Mouse (Mus musculus): ENCODE results near the gene C2cd2l. TPM values are rescaled to one million over a fixed set of nuclear protein-coding genes. Genes with fewer than 3 reads are reported as not detected.
"Not testable (repeated sequence)": the region's sequence is repeated elsewhere in the genome, so short reads cannot be mapped to it uniquely, and the experiment has no call there.

C2cd2l gene
- total and polyA plus RNA-seq, 2 experiments from 2014 or later, result 22.6 to 57.1 TPM

DNA sequence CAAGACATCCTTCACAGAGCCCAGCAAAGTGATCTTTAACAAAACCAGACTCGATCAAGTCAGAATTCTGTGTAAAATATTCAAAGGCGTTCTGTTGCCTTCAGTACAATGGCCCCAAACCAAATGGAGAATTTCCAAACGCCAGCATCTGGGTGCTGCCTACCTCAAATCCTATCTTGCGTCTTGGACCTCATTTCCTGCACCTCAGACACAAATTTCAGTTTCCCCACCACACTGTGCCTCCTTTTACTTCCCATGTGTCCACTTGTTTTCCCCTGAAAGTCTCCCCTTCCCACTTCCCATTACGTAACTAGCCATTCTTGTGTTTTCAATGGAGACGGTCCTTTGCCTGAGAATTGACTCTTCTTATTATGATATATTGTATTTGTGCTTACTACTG, 13.6 kb downstream of the C2cd2l start:
- Histone ChIP-seq H3K9ac (replicated peaks; ENCODE audit: low read length, poor library complexity, severe bottlenecking) (no peak overlapping the region), H3K27ac (ENCODE audit: low read depth, low read length) (no peak overlapping the region), H3K4me2 (ENCODE audit: low read depth, low read length, poor library complexity, severe bottlenecking) (no peak overlapping the region), H3K4me3 (ENCODE audit: low read depth, low read length) (no peak overlapping the region), H3K36me3 (ENCODE audit: insufficient read depth, low read length) (peaks cover 24% of the 10 kb centered on the region), H3K4me1 (ENCODE audit: insufficient read depth, low read length) (no peaks in the 10 kb centered on the region), H3K27me3 (ENCODE audit: insufficient read depth, low read length) (no peaks in the 10 kb centered on the region), H3K9me3 (ENCODE audit: low read length) (no peaks in the 10 kb centered on the region)
- ATAC-seq (ENCODE audit: low FRiP score), result no peak
- no peak for TF ChIP-seq CTCF (IDR thresholded peaks at IDR 0.05)
- 89% methylated on average over 6 of the region's 6 CpGs for WGBS
- DNase-seq (ENCODE audit: low spot score), result no peak

- Histone ChIP-seq H3K36me3 (ENCODE audit: insufficient read depth, low read length) (peaks cover 22% of the 10 kb centered on the region), H3K4me2 (ENCODE audit: low read depth, low read length, poor library complexity, severe bottlenecking) (peak within 1 kb of the TSS; percentile 76), H3K4me3 (ENCODE audit: low read depth, low read length) (peak within 1 kb of the TSS; percentile 79), H3K27ac (ENCODE audit: low read depth, low read length) (peak within 1 kb of the TSS; percentile 77), H3K9me3 (ENCODE audit: low read length) (no peaks in the 10 kb centered on the region), H3K27me3 (ENCODE audit: insufficient read depth, low read length) (no peaks in the 10 kb centered on the region), H3K9ac (replicated peaks; ENCODE audit: low read length, poor library complexity, severe bottlenecking) (peak within 1 kb of the TSS; percentile 83), H3K4me1 (ENCODE audit: insufficient read depth, low read length) (no peaks in the 10 kb centered on the region)
- peak; percentile 16; the same call in 1 of the 2 replicates for TF ChIP-seq CTCF (IDR thresholded peaks at IDR 0.05)
- DNase-seq (ENCODE audit: low spot score) (peak; percentile 100), ATAC-seq (ENCODE audit: low FRiP score) (peak; percentile 99)
- WGBS, result under 1% methylated on average over 54 of the region's 54 CpGs
Measured at GRCm38 (mm10) chr9:44305466-44306079, 14.5 kb downstream of the C2cd2l start, which contains the start of gene Hinfp. Gene Hinfp (minus strand): TSS chr9:44305671.

- H3K27me3 ChIP-seq (ENCODE audit: insufficient read depth, low read length); H3K4me1 ChIP-seq (ENCODE audit: insufficient read depth, low read length); H3K4me3 ChIP-seq (ENCODE audit: low read depth, low read length); H3K9me3 ChIP-seq (ENCODE audit: low read length); H3K4me2 ChIP-seq (ENCODE audit: low read depth, low read length, poor library complexity, severe bottlenecking); H3K27ac ChIP-seq (ENCODE audit: low read depth, low read length); DNase-seq (ENCODE audit: low spot score); H3K9ac ChIP-seq (replicated peaks; ENCODE audit: low read length, poor library complexity, severe bottlenecking); ATAC-seq (ENCODE audit: low FRiP score): not testable (repeated sequence)
- peaks cover 60% of the 10 kb centered on the region for H3K36me3 ChIP-seq (ENCODE audit: insufficient read depth, low read length)
- WGBS, result 95% methylated on average over 3 of the region's 3 CpGs
Measured at GRCm38 (mm10) chr9:44300001-44300400, 20.1 kb downstream of the C2cd2l start.

GRCm38 (mm10) chr9:44292490-44292889, 27.6 kb downstream of the C2cd2l start:
- H3K27me3 ChIP-seq (ENCODE audit: insufficient read depth, low read length), result no peaks in the 10 kb centered on the region
- H3K9me3 ChIP-seq (ENCODE audit: low read length), result no peaks in the 10 kb centered on the region
- DNase-seq (ENCODE audit: low spot score), result peak; percentile 69
- WGBS, result 72% methylated on average over 3 of the region's 3 CpGs
- no peak overlapping the region for H3K9ac ChIP-seq (replicated peaks; ENCODE audit: low read length, poor library complexity, severe bottlenecking)
- no peak overlapping the region for H3K4me2 ChIP-seq (ENCODE audit: low read depth, low read length, poor library complexity, severe bottlenecking)
- no peak overlapping the region for H3K27ac ChIP-seq (ENCODE audit: low read depth, low read length)
- TF ChIP-seq CTCF (IDR thresholded peaks at IDR 0.05), result peak; percentile 76
- H3K36me3 ChIP-seq (ENCODE audit: insufficient read depth, low read length), result peaks cover 34% of the 10 kb centered on the region
- no peak for ATAC-seq (ENCODE audit: low FRiP score)
- H3K4me1 ChIP-seq (ENCODE audit: insufficient read depth, low read length), result peaks cover 5% of the 10 kb centered on the region; the same call in 1 of the 2 replicates
- no peak overlapping the region for H3K4me3 ChIP-seq (ENCODE audit: low read depth, low read length)

DNA sequence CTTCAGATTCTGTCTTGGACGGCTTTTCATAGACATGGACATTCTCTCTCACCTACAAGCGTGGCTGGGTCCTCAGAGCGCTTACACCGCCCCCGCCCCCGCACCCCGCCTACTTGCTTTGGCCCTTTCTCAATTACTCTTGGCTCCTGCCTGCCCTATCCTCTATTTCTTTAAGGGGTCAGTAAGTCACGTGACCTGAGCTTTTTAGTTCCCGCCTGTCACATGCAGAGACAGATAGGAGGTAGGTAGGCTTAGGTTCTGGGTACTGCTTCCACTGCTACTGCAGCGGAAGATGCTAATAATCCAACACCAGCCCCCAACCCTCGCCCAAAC, 31.2 kb downstream of the C2cd2l start:
- H3K9me3 ChIP-seq (ENCODE audit: low read length), result no peaks in the 10 kb centered on the region
- no peaks in the 10 kb centered on the region for H3K27me3 ChIP-seq (ENCODE audit: insufficient read depth, low read length)
- 8% methylated on average over 11 of the region's 11 CpGs for WGBS
- peaks cover 8% of the 10 kb centered on the region; the same call in 1 of the 2 replicates for H3K4me1 ChIP-seq (ENCODE audit: insufficient read depth, low read length)
- H3K4me3 ChIP-seq (ENCODE audit: low read depth, low read length), result peak overlapping the region; percentile 90
- H3K27ac ChIP-seq (ENCODE audit: low read depth, low read length), result peak overlapping the region; percentile 82; the same call in 1 of the 2 replicates
- ATAC-seq (ENCODE audit: low FRiP score), result no peak
- TF ChIP-seq CTCF (IDR thresholded peaks at IDR 0.05), result no peak
- peak overlapping the region; percentile 87 for H3K9ac ChIP-seq (replicated peaks; ENCODE audit: low read length, poor library complexity, severe bottlenecking)
- H3K4me2 ChIP-seq (ENCODE audit: low read depth, low read length, poor library complexity, severe bottlenecking), result peak overlapping the region; percentile 94
- peaks cover 9% of the 10 kb centered on the region; the same call in 1 of the 2 replicates for H3K36me3 ChIP-seq (ENCODE audit: insufficient read depth, low read length)
- DNase-seq (ENCODE audit: low spot score), result peak; percentile 20

GRCm38 (mm10) chr9:44288076-44288958, 31.8 kb downstream of the C2cd2l start, which contains the start of gene Abcg4:
Gene Abcg4 (minus strand): TSS chr9:44288615.
- Histone ChIP-seq H3K4me1 (ENCODE audit: insufficient read depth, low read length) (peaks cover 8% of the 10 kb centered on the region; the same call in 1 of the 2 replicates), H3K27ac (ENCODE audit: low read depth, low read length) (peak within 1 kb of the TSS; percentile 82), H3K9me3 (ENCODE audit: low read length) (no peaks in the 10 kb centered on the region), H3K36me3 (ENCODE audit: insufficient read depth, low read length) (peaks cover 9% of the 10 kb centered on the region; the same call in 1 of the 2 replicates), H3K27me3 (ENCODE audit: insufficient read depth, low read length) (no peaks in the 10 kb centered on the region), H3K4me3 (ENCODE audit: low read depth, low read length) (peak within 1 kb of the TSS; percentile 90), H3K9ac (replicated peaks; ENCODE audit: low read length, poor library complexity, severe bottlenecking) (peak within 1 kb of the TSS; percentile 87), H3K4me2 (ENCODE audit: low read depth, low read length, poor library complexity, severe bottlenecking) (peak within 1 kb of the TSS; percentile 94)
- DNase-seq (ENCODE audit: low spot score) (peak; percentile 65), ATAC-seq (ENCODE audit: low FRiP score) (peak; percentile 73)
- under 1% methylated on average over 38 of the region's 38 CpGs for WGBS
- no peak for TF ChIP-seq CTCF (IDR thresholded peaks at IDR 0.05)

Measured in midbrain, postnatal 0 days (tissue).